Mouse (Mus musculus): Measurements from ENCODE around the gene Olfr430. TPM values are rescaled to one million over a fixed set of nuclear protein-coding genes. Genes with fewer than 3 reads are reported as not detected.

Gene Olfr430
- total RNA-seq, 1 experiment from 2014 or later: not detected

DNA sequence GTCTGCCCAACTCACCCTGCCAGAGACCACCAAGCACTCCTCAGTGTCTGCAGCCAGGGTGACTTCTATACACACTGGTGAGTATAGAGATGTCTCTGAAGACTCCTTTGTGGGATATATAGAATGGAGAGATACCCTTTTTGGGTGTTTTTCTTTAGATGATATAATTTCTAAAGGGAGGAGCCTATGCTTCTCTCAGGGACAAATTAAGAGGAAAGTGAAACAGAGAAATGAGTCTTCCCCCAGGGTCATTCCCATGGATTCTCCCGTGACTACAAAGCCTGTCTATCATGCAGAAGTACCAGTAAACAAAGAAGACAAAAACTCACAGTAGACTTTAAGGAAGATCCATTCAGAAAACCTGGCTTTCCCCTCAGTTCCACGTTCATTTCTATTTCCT, 54.7 kb downstream of the Olfr430 start, which contains the start of gene Olfr231:
TSS of gene Olfr231 (minus strand) at position 101 of the 400 bp plus-strand sequence.
- no peak for ATAC-seq (replicated peaks in 1 of 2; ENCODE audit: insufficient read depth in 1 of 2, low FRiP score in 2 of 2, low TSS enrichment in 1 of 2, low read depth in 1 of 2, poor library complexity in 2 of 2, severe bottlenecking in 2 of 2)

Other genes starting within 250 kb of the Olfr430 start
- gene Ifi211, start 153.6 kb upstream of the Olfr430 start, total RNA-seq (2017): 4.3 TPM in 1 of 2 replicates, not detected in the other
- 280 and 342 TPM in 2 replicates for gene Mndal, start 124.1 kb upstream of the Olfr430 start, total RNA-seq (2017)
- gene Ifi203, start 123.9 kb upstream of the Olfr430 start, total RNA-seq (2017): 158 and 228 TPM in 2 replicates
- gene Ifi202b, start 83.9 kb upstream of the Olfr430 start, total RNA-seq (2017): not detected in 2 replicates
- gene Ifi205, start 34.8 kb upstream of the Olfr430 start, total RNA-seq (2017): 2.1 and 4.3 TPM in 2 replicates
- 0.13 TPM in 1 of 2 replicates, not detected in the other for gene Olfr433, start 25.9 kb upstream of the Olfr430 start, total RNA-seq (2017)
- gene Olfr432, start 17.4 kb upstream of the Olfr430 start, total RNA-seq (2017): not detected in 2 replicates
- not detected in 2 replicates for gene Olfr429, start 17.7 kb downstream of the Olfr430 start, total RNA-seq (2017)
- not detected in 2 replicates for gene Olfr427, start 30.3 kb downstream of the Olfr430 start, total RNA-seq (2017)
- gene Olfr231, start 54.6 kb downstream of the Olfr430 start, total RNA-seq (2017): not detected in 2 replicates
- not detected in 2 replicates for gene Olfr424, start 64.9 kb downstream of the Olfr430 start, total RNA-seq (2017)
- not detected in 2 replicates for gene Olfr420, start 89.0 kb downstream of the Olfr430 start, total RNA-seq (2017)
- gene Spta1, start 106.2 kb downstream of the Olfr430 start, total RNA-seq (2017): 2.4 and 11.4 TPM in 2 replicates
- gene Olfr419, start 185.5 kb downstream of the Olfr430 start, total RNA-seq (2017): not detected in 2 replicates

Measured in hematopoietic stem cell, adult 5-6 weeks (primary cell).